ENCODE assay signal across 20 mouse cellular contexts in the genomic region with DNA sequence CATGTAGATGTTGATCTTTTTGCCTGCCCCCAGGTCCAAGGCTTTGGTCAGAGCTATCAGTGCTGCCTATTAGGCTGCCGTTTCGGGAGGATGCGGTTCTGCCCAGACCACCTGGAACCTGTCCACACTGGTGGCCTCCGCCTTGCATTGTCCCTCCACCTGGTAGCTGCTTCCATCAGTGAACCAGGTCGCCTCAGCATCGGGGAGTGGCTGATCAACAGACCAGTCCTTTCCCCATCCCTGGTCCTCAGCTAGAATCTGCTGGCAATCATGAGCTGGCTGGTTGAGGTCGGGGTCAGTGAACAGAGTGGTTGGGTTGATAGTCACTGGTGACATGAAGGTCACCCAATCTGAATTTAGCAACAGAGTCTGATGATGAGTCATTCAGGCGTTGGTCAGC.
"Had no signal": no experiment of that assay in that cellular context is flagged by ENCODE, and none has a peak within 500 bp of the region (broad histone marks: within the 10 kb centered on the region; RNA-seq: fewer than 3 reads in every experiment).

No protein-coding gene starts in this region.

- H3K9me3 ChIP-seq: heart, embryonic 10.5 days; hindbrain, embryonic 13.5 days; limb, embryonic 13.5 days; limb, embryonic 15.5 days had no signal

- H3K36me3 ChIP-seq: heart, embryonic 10.5 days; heart, embryonic 12.5 days; hindbrain, embryonic 13.5 days; limb, embryonic 13.5 days; limb, embryonic 15.5 days; liver, embryonic 12.5 days had no signal

- H3K27me3 ChIP-seq: heart, embryonic 12.5 days; hindbrain, embryonic 13.5 days; limb, embryonic 13.5 days; limb, embryonic 15.5 days; liver, embryonic 12.5 days had no signal

- H3K4me3 ChIP-seq: heart, embryonic 10.5 days; heart, embryonic 12.5 days; hindbrain, embryonic 13.5 days; layer of hippocampus, adult 2 months; limb, embryonic 13.5 days; limb, embryonic 15.5 days; liver, embryonic 12.5 days had no signal

- DNase-seq: gastrocnemius, postnatal 36 days; heart, adult 18-20 months; heart, postnatal 10 days; kidney, adult 11 months; kidney, adult 8-10 months; kidney, postnatal 10 days; kidney, postnatal 4 days; left cerebral cortex, postnatal 4 days; lung, adult 18-20 months had no signal

- H3K9ac ChIP-seq: heart, embryonic 12.5 days; hindbrain, embryonic 13.5 days; limb, embryonic 13.5 days; limb, embryonic 15.5 days; liver, embryonic 12.5 days; liver, embryonic 14.5 days had no signal

- H3K4me1 ChIP-seq: heart, embryonic 10.5 days; heart, embryonic 12.5 days; hindbrain, embryonic 13.5 days; limb, embryonic 13.5 days; limb, embryonic 15.5 days; liver, embryonic 12.5 days had no signal

- H3K4me2 ChIP-seq: heart, embryonic 12.5 days; hindbrain, embryonic 13.5 days; limb, embryonic 13.5 days; limb, embryonic 15.5 days; liver, embryonic 12.5 days had no signal

- H3K27ac ChIP-seq: heart, embryonic 10.5 days; hindbrain, embryonic 13.5 days; layer of hippocampus, adult 2 months; limb, embryonic 13.5 days; limb, embryonic 15.5 days; liver, embryonic 12.5 days; liver, embryonic 14.5 days had no signal

- ATAC-seq: hindbrain, embryonic 16.5 days; inflammation-experienced regulatory T-cells, adult 6 months; intestine, embryonic 16.5 days; liver, embryonic 12.5 days had no signal
